Mouse (Mus musculus): Measurements from ENCODE around the gene BC017158.

GRCm38 (mm10) chr7:128298481-128299342 lies 742 bp upstream of the BC017158 start:
- TF ChIP-seq CTCF (IDR thresholded peaks at IDR 0.05; ENCODE audit: extremely low read depth, insufficient read depth, insufficient read length, insufficient replicate concordance) (no peak), POLR2A (IDR thresholded peaks at IDR 0.05; ENCODE audit: low read depth, low read length) (no peak)
